Mouse (Mus musculus) bone marrow macrophage, adult 2 months (primary cell): Measurements from ENCODE around the gene Atad5.

Experiments
- CTCF ChIP-seq: IDR thresholded peaks from 2 replicates; pipeline ENCODE4 v1.5.1; 2012; ENCODE audit warnings: low read depth, mild to moderate bottlenecking, low read length, moderate library complexity
- POLR2A ChIP-seq: IDR thresholded peaks from 2 replicates; pipeline ENCODE4 v1.6.1; 2012; ENCODE audit warnings: mild to moderate bottlenecking, low read depth, low read length, borderline replicate concordance

GRCm38 (mm10) chr11:80080826-80081728 is 8.1 kb upstream of the Atad5 start, which contains the start of gene Crlf3:
- TF ChIP-seq POLR2A (peak; percentile 84; the same call in 1 of the 2 replicates), CTCF (no peak; the same call in 1 of the 2 replicates)
